In genomic region chr11:50227226-50227625, GRCm38 (mm10) we compare ENCODE assay signal across 7 mouse cellular contexts. TPM values are rescaled to one million over a fixed set of nuclear protein-coding genes. Genes with fewer than 3 reads are reported as not detected.
DNase-seq lines count a peak whose midpoint lies in the region; ATAC-seq and TF ChIP-seq lines count a peak whose summit lies in the region.

No protein-coding gene starts in this region.

- no peak for DNase-seq in liver, adult 2 months (ENCODE audit: extremely low read depth, low read depth, low spot score)
- DNase-seq in liver: no peak
- DNase-seq in forebrain, embryonic 14.5 days (ENCODE audit: low spot score): no peak
- DNase-seq in right cerebral cortex, adult 2 months (ENCODE audit: low spot score in 2 of 2): no peak

- H3K27me3 ChIP-seq in liver, adult 2 months (ENCODE audit: control insufficient read depth, insufficient read depth, low read length): no peaks in the 10 kb centered on the region
- H3K27me3 ChIP-seq in forebrain, embryonic 14.5 days (replicated peaks; ENCODE audit: control insufficient read depth, insufficient read depth, low read length): no peaks in the 10 kb centered on the region
- no peaks in the 10 kb centered on the region for H3K27me3 ChIP-seq in intestine, postnatal 0 days (replicated peaks; ENCODE audit: control insufficient read depth, insufficient read depth, low read length)
- no peaks in the 10 kb centered on the region for H3K27me3 ChIP-seq in neural tube, embryonic 14.5 days (ENCODE audit: control insufficient read depth, insufficient read depth, low read length)

- peaks cover 29% of the 10 kb centered on the region for H3K4me1 ChIP-seq in liver, adult 2 months (ENCODE audit: control insufficient read depth, insufficient read depth, low read length)
- peaks cover 38% of the 10 kb centered on the region for H3K4me1 ChIP-seq in forebrain, embryonic 14.5 days (ENCODE audit: control insufficient read depth, insufficient read depth, low read length)
- H3K4me1 ChIP-seq in intestine, postnatal 0 days (replicated peaks; ENCODE audit: control insufficient read depth, insufficient read depth, low read length): peaks cover 10% of the 10 kb centered on the region; the same call in 1 of the 2 replicates
- H3K4me1 ChIP-seq in neural tube, embryonic 14.5 days (ENCODE audit: control insufficient read depth, insufficient read depth, low read length): peaks cover 34% of the 10 kb centered on the region

- no peak overlapping the region for H3K4me3 ChIP-seq in liver, adult 2 months (ENCODE audit: insufficient read depth, low read depth, low read length)
- H3K4me3 ChIP-seq in forebrain, embryonic 14.5 days (ENCODE audit: low read depth, low read length): no peak overlapping the region
- H3K4me3 ChIP-seq in intestine, postnatal 0 days (ENCODE audit: low read depth, low read length): no peak overlapping the region
- no peak overlapping the region for H3K4me3 ChIP-seq in neural tube, embryonic 14.5 days (ENCODE audit: low read depth, low read length)

- peaks cover 15% of the 10 kb centered on the region; the same call in 1 of the 2 replicates for H3K79me2 ChIP-seq in liver, adult 2 months (ENCODE audit: control insufficient read depth, insufficient read depth, low read length)

- ATAC-seq in forebrain, embryonic 14.5 days: no peak
- ATAC-seq in intestine, postnatal 0 days: no peak
- ATAC-seq in neural tube, embryonic 14.5 days (ENCODE audit: low read depth): no peak
- no peak for ATAC-seq in megakaryocyte-erythroid progenitor cell, adult 5-6 weeks (replicated peaks; ENCODE audit: low FRiP score, low TSS enrichment, poor library complexity, severe bottlenecking)

- H3K9ac ChIP-seq in liver, adult 2 months (ENCODE audit: low read depth, low read length): no peak overlapping the region
- H3K9ac ChIP-seq in forebrain, embryonic 14.5 days (ENCODE audit: low read length): no peak overlapping the region; the same call in 1 of the 2 replicates
- H3K9ac ChIP-seq in intestine, postnatal 0 days (ENCODE audit: low read depth, low read length): no peak overlapping the region
- H3K9ac ChIP-seq in neural tube, embryonic 14.5 days (replicated peaks; ENCODE audit: low read depth, low read length): no peak overlapping the region

- WGBS in liver, adult 2 months: 64% methylated on average over 3 of the region's 3 CpGs
- 97% methylated on average over 3 of the region's 3 CpGs for WGBS in forebrain, embryonic 14.5 days
- WGBS in intestine, postnatal 0 days: 76% methylated on average over 3 of the region's 3 CpGs
- WGBS in neural tube, embryonic 14.5 days: 75% methylated on average over 3 of the region's 3 CpGs

- peak overlapping the region; percentile 89; the same call in 1 of the 2 replicates for H3K4me2 ChIP-seq in forebrain, embryonic 14.5 days (ENCODE audit: low read length)
- H3K4me2 ChIP-seq in intestine, postnatal 0 days (replicated peaks; ENCODE audit: low read depth): peak overlapping the region; percentile 98
- peak overlapping the region; percentile 97 for H3K4me2 ChIP-seq in neural tube, embryonic 14.5 days (ENCODE audit: low read depth, low read length)

- H3K36me3 ChIP-seq in liver, adult 2 months (ENCODE audit: control insufficient read depth, insufficient read depth, low read length): no peaks in the 10 kb centered on the region
- H3K36me3 ChIP-seq in forebrain, embryonic 14.5 days (ENCODE audit: control insufficient read depth, insufficient read depth, low read length): peaks cover 18% of the 10 kb centered on the region
- peaks cover 11% of the 10 kb centered on the region; the same call in 1 of the 2 replicates for H3K36me3 ChIP-seq in intestine, postnatal 0 days (ENCODE audit: control insufficient read depth, insufficient read depth)
- H3K36me3 ChIP-seq in neural tube, embryonic 14.5 days (ENCODE audit: control insufficient read depth, insufficient read depth, low read length): peaks cover 10% of the 10 kb centered on the region

- no peak for TF ChIP-seq CTCF in liver, adult 2 months (IDR thresholded peaks at IDR 0.05; ENCODE audit: low read depth, low read length)
- TF ChIP-seq CTCF in intestine, postnatal 0 days (IDR thresholded peaks at IDR 0.05; ENCODE audit: low read depth): no peak

- no peak for TF ChIP-seq POLR2A in liver, adult 2 months (IDR thresholded peaks at IDR 0.05; ENCODE audit: extremely low read depth, insufficient read depth, low read length)

- H3K9me3 ChIP-seq in forebrain, embryonic 14.5 days (replicated peaks; ENCODE audit: control insufficient read depth, low read length): no peaks in the 10 kb centered on the region
- no peaks in the 10 kb centered on the region for H3K9me3 ChIP-seq in intestine, postnatal 0 days (ENCODE audit: control insufficient read depth)
- no peaks in the 10 kb centered on the region for H3K9me3 ChIP-seq in neural tube, embryonic 14.5 days (ENCODE audit: control insufficient read depth, low read length)

- 0 out of 2 replicates have a peak overlapping the region, but pooled peaks have one; percentile 17 for H3K27ac ChIP-seq in liver, adult 2 months (replicated peaks; ENCODE audit: insufficient read depth, low read depth, low read length)
- peak overlapping the region; percentile 3; the same call in 1 of the 2 replicates for H3K27ac ChIP-seq in forebrain, embryonic 14.5 days (ENCODE audit: low read depth, low read length)
- H3K27ac ChIP-seq in intestine, postnatal 0 days (ENCODE audit: low read depth, low read length): no peak overlapping the region
- no peak overlapping the region for H3K27ac ChIP-seq in neural tube, embryonic 14.5 days (ENCODE audit: low read depth, low read length)

RNA-seq across cellular contexts. Expression of gene Ltc4s, which starts 11.2 kb away (rescaled TPM):
- total RNA-seq in liver, adult 2 months (2014; rRNA removed): 0.27 and 0.28 TPM in 2 replicates
- polyA plus RNA-seq in liver, adult 2 months (2012; rRNA removed): 2.1 and 3.2 TPM in 2 replicates
- 3.4 and 4.1 TPM in 2 replicates for polyA plus RNA-seq in forebrain, embryonic 14.5 days (2014; fragmentation: Nextera tagmentation; extraction: Ambion mirVana)
- polyA plus RNA-seq in intestine, postnatal 0 days (2015; fragmentation: Nextera tagmentation; extraction: Ambion mirVana): 39.5 and 54.4 TPM in 2 replicates
- 1.3 and 3.3 TPM in 2 replicates for polyA plus RNA-seq in neural tube, embryonic 14.5 days (2014; fragmentation: Nextera tagmentation; extraction: Ambion mirVana)
- 3.1 and 3.4 TPM in 2 replicates for total RNA-seq in megakaryocyte-erythroid progenitor cell, adult 5-6 weeks (2014; fragmentation: Nextera tagmentation)
- 12.7 TPM in 1 of 2 replicates, not detected in the other for total RNA-seq in megakaryocyte-erythroid progenitor cell, adult 5-6 weeks (2017)

RNA-seq across cellular contexts. Expression of gene Mgat4b, which starts 16.5 kb away (rescaled TPM):
- total RNA-seq in liver, adult 2 months (2014; rRNA removed): 9.8 and 16.5 TPM in 2 replicates
- 26.3 and 28.8 TPM in 2 replicates for polyA plus RNA-seq in liver, adult 2 months (2012; rRNA removed)
- polyA plus RNA-seq in forebrain, embryonic 14.5 days (2014; fragmentation: Nextera tagmentation; extraction: Ambion mirVana): 15.2 and 18.9 TPM in 2 replicates
- 33.2 and 35.0 TPM in 2 replicates for polyA plus RNA-seq in intestine, postnatal 0 days (2015; fragmentation: Nextera tagmentation; extraction: Ambion mirVana)
- 52.0 and 53.6 TPM in 2 replicates for polyA plus RNA-seq in neural tube, embryonic 14.5 days (2014; fragmentation: Nextera tagmentation; extraction: Ambion mirVana)
- total RNA-seq in megakaryocyte-erythroid progenitor cell, adult 5-6 weeks (2014; fragmentation: Nextera tagmentation): 27.8 and 40.6 TPM in 2 replicates
- total RNA-seq in megakaryocyte-erythroid progenitor cell, adult 5-6 weeks (2017): 11.1 and 14.5 TPM in 2 replicates

RNA-seq across cellular contexts. Expression of gene Sqstm1, which starts 16.6 kb away (rescaled TPM):
- total RNA-seq in liver, adult 2 months (2014; rRNA removed): 252 and 333 TPM in 2 replicates
- polyA plus RNA-seq in liver, adult 2 months (2012; rRNA removed): 254 and 299 TPM in 2 replicates
- 263 and 276 TPM in 2 replicates for polyA plus RNA-seq in forebrain, embryonic 14.5 days (2014; fragmentation: Nextera tagmentation; extraction: Ambion mirVana)
- 197 and 213 TPM in 2 replicates for polyA plus RNA-seq in intestine, postnatal 0 days (2015; fragmentation: Nextera tagmentation; extraction: Ambion mirVana)
- 377 and 383 TPM in 2 replicates for polyA plus RNA-seq in neural tube, embryonic 14.5 days (2014; fragmentation: Nextera tagmentation; extraction: Ambion mirVana)
- 69.3 and 129 TPM in 2 replicates for total RNA-seq in megakaryocyte-erythroid progenitor cell, adult 5-6 weeks (2014; fragmentation: Nextera tagmentation)
- 339 and 435 TPM in 2 replicates for total RNA-seq in megakaryocyte-erythroid progenitor cell, adult 5-6 weeks (2017)

RNA-seq across cellular contexts. Expression of gene Mrnip, which starts 53.0 kb away (rescaled TPM):
- 8.5 and 9.3 TPM in 2 replicates for total RNA-seq in liver, adult 2 months (2014; rRNA removed)
- 9.3 and 9.9 TPM in 2 replicates for polyA plus RNA-seq in liver, adult 2 months (2012; rRNA removed)
- 34.5 and 41.5 TPM in 2 replicates for polyA plus RNA-seq in forebrain, embryonic 14.5 days (2014; fragmentation: Nextera tagmentation; extraction: Ambion mirVana)
- 6.1 and 7.0 TPM in 2 replicates for polyA plus RNA-seq in intestine, postnatal 0 days (2015; fragmentation: Nextera tagmentation; extraction: Ambion mirVana)
- 38.1 and 48.3 TPM in 2 replicates for polyA plus RNA-seq in neural tube, embryonic 14.5 days (2014; fragmentation: Nextera tagmentation; extraction: Ambion mirVana)
- total RNA-seq in megakaryocyte-erythroid progenitor cell, adult 5-6 weeks (2014; fragmentation: Nextera tagmentation): 10.5 and 15.8 TPM in 2 replicates
- 9.9 and 17.8 TPM in 2 replicates for total RNA-seq in megakaryocyte-erythroid progenitor cell, adult 5-6 weeks (2017)

Comparison
In these comparisons a context has a peak if more than half of its experiments do, and no peak if none do; other contexts are left out.
1. H3K27ac ChIP-seq: peak in liver, adult 2 months (single experiment) and forebrain, embryonic 14.5 days (single experiment); none in intestine, postnatal 0 days (single experiment) and neural tube, embryonic 14.5 days (single experiment).
2. Peak in every context shown above with its lines, with median percentiles within 50 percentile points of each other: H3K4me2 ChIP-seq.